Mouse (Mus musculus) liver, embryonic 14.5 days (tissue): ENCODE results near the gene Metrn. TPM values are rescaled to one million over a fixed set of nuclear protein-coding genes. Genes with fewer than 3 reads are reported as not detected.

Experiments used
- ATAC-seq: fragments of 200-750 bp; cut with Nextera tagmentation; 2 replicates; pipeline ENCODE4 v1.8.0; 2017; ENCODE audit warnings: moderate number of reproducible peaks, mild to moderate bottlenecking, moderate library complexity; ENCODE audit not compliant: insufficient read depth
- DNase-seq, 3 experiments: peaks; one replicate each; pipeline ENCODE4 v3.0.0-alpha.2; 2012 to 2013; ENCODE audit warnings: low read depth in 3 of 3, low spot score in 3 of 3
- H3K27ac ChIP-seq: fragments of 300-500 bp; sonication (generic); 2 replicates; pipeline ENCODE4 v1.5.1; 2014; ENCODE audit warnings: moderate library complexity, mild to moderate bottlenecking, control low read depth, inconsistent platforms
- H3K27me3 ChIP-seq: fragments of 300-500 bp; sonication (generic); 2 replicates; pipeline ENCODE4 v1.6.1; 2014; ENCODE audit warnings: mild to moderate bottlenecking, low read length, moderate library complexity; ENCODE audit not compliant: control insufficient read depth, insufficient read depth
- H3K36me3 ChIP-seq: fragments of 300-500 bp; sonication (generic); replicated peaks from 2 replicates; pipeline ENCODE4 v1.6.1; 2014; ENCODE audit warnings: low read depth; ENCODE audit not compliant: control insufficient read depth, insufficient read depth
- H3K4me1 ChIP-seq, 2 experiments: fragments of 200-500 bp in 1 of 2; fragments of 300-500 bp in 1 of 2; sonication (generic) in 1 of 2; replicated peaks; 2 replicates each; pipeline ENCODE4 v1.6.1; 2012 to 2014; ENCODE audit warnings: antibody characterized with exemption in 1 of 2, inconsistent platforms in 1 of 2, low read length in 1 of 2; ENCODE audit not compliant: control insufficient read depth in 2 of 2, insufficient read depth in 2 of 2
- H3K4me2 ChIP-seq: fragments of 300-500 bp; sonication (generic); 2 replicates; pipeline ENCODE4 v1.6.1; 2014; ENCODE audit warnings: low read depth, mild to moderate bottlenecking, control low read depth, moderate library complexity
- H3K4me3 ChIP-seq, 2 experiments: fragments of 200-500 bp in 1 of 2; fragments of 300-500 bp in 1 of 2; sonication (generic) in 1 of 2; 2 replicates each; pipeline ENCODE4 v1.5.1; 2012 to 2014; ENCODE audit warnings: low read depth in 2 of 2, low read length in 2 of 2, mild to moderate bottlenecking in 2 of 2, control low read depth in 1 of 2, inconsistent platforms in 1 of 2, moderate library complexity in 1 of 2; ENCODE audit not compliant: insufficient read depth in 1 of 2
- H3K9ac ChIP-seq: fragments of 300-500 bp; sonication (generic); replicated peaks from 2 replicates; pipeline ENCODE4 v1.6.1; 2014; ENCODE audit warnings: mild to moderate bottlenecking, control low read depth, moderate library complexity
- H3K9me3 ChIP-seq: fragments of 300-500 bp; sonication (generic); 2 replicates; pipeline ENCODE4 v1.6.1; 2016; ENCODE audit warnings: low read length, mixed read lengths; ENCODE audit not compliant: control insufficient read depth
- CTCF ChIP-seq: IDR thresholded peaks from 2 replicates; pipeline ENCODE4 v1.5.1; 2016; ENCODE audit warnings: antibody characterized with exemption, low read depth, control low read depth
- EP300 ChIP-seq: IDR thresholded peaks from 2 replicates; pipeline ENCODE4 v1.6.1; 2016; ENCODE audit warnings: antibody characterized with exemption, low read depth
- WGBS: fragments of 180-500 bp; shearing (Covaris S2); extraction: QIAGEN DNeasy Blood & Tissue Kit; methylation state at CpG from one replicate; pipeline ENCODE4 v1.1.7; 2014; ENCODE audit not compliant: insufficient replicate concordance; 5-methylcytosine and 5-hydroxymethylcytosine counted together
- polyA plus RNA-seq, 2 experiments: library from polyadenylated mRNA; depleted of rRNA in 1 of 2; stranded (reverse) in 1 of 2; unstranded in 1 of 2; fragments of >200 nt; fragmentation: Nextera tagmentation in 1 of 2; extraction: Ambion mirVana in 1 of 2; gene quantifications; 2 replicates each; pipeline versions ENCODE4 v1.2.1 to v1.2.3; 2012 to 2014

Gene Metrn
- polyA plus RNA-seq, 2 experiments, result 4.1 to 20.3 TPM

- Histone ChIP-seq H3K36me3 (peaks cover 13% of the 10 kb centered on the region), H3K27me3 (no peaks in the 10 kb centered on the region), H3K4me3 (peak overlapping the region in 1 of 2 experiments; percentile 74; a peak in 1 of 4 replicates), H3K4me2 (peak overlapping the region; percentile 83), H3K9me3 (no peaks in the 10 kb centered on the region), H3K4me1 (peaks cover 8 to 16% of the 10 kb centered on the region in 2 experiments), H3K9ac (no peak overlapping the region), H3K27ac (no peak overlapping the region)
- ATAC-seq, result no peak
- TF ChIP-seq CTCF (no peak), EP300 (no peak)
- DNase-seq, result no peak
- WGBS, result 80% methylated on average over 14 of the region's 14 CpGs
Observed at GRCm38 (mm10) chr17:25830806-25831431, 34.0 kb upstream of the Metrn start.

GRCm38 (mm10) chr17:25830200-25830753 is 33.3 kb upstream of the Metrn start:
- 66% methylated on average over 4 of the region's 4 CpGs for WGBS
- no peak for TF ChIP-seq CTCF
- no peak for TF ChIP-seq EP300
- H3K36me3 ChIP-seq, result peaks cover 14% of the 10 kb centered on the region

DNA sequence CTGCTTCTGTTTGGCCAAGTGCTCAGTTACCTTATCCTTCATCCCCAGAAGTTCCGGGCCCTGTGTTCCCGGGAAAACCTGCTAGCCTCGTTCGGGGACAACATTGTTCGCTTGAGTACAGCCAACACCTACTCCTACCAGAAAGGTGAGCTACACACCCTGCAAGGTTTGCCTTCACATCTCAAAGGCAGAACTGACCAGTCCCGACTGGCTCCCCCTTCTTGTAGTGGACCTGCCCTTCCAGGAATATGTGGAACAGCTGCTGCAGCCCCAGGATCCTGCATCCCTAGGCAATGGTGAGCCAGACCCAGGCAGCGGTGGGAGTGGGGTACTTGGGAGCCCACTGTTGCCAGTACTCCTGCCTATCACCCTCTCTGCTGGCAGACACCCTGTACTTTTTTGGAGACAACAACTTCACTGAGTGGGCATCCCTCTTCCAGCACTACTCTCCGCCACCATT is 32.7 kb upstream of the Metrn start:
- H3K4me2 ChIP-seq, result peak overlapping the region; percentile 70
- no peaks in the 10 kb centered on the region for H3K27me3 ChIP-seq
- ATAC-seq (no peak), DNase-seq (no peak)
- H3K4me1 ChIP-seq, result peaks cover 12 to 17% of the 10 kb centered on the region in 2 experiments
- H3K9ac ChIP-seq, result peak overlapping the region; percentile 67
- peak overlapping the region; percentile 64 to 72 for H3K4me3 ChIP-seq
- H3K27ac ChIP-seq, result peak overlapping the region; percentile 38; the same call in 1 of the 2 replicates
- 33% methylated on average over 8 of the region's 8 CpGs for WGBS
- peaks cover 14% of the 10 kb centered on the region for H3K36me3 ChIP-seq
- TF ChIP-seq CTCF (no peak), EP300 (no peak)
- H3K9me3 ChIP-seq, result no peaks in the 10 kb centered on the region

More at GRCm38 (mm10) chr17:25830200-25830753, 33.3 kb upstream of the Metrn start:
- no peak overlapping the region; a peak in 1 of 4 replicates for H3K4me3 ChIP-seq
- peak overlapping the region; percentile 70 for H3K4me2 ChIP-seq
- no peak overlapping the region for H3K27ac ChIP-seq
- H3K9me3 ChIP-seq, result no peaks in the 10 kb centered on the region
- no peaks in the 10 kb centered on the region for H3K27me3 ChIP-seq
- ATAC-seq (no peak), DNase-seq (no peak)
- H3K9ac ChIP-seq, result no peak overlapping the region
- H3K4me1 ChIP-seq, result peaks cover 8 to 16% of the 10 kb centered on the region in 2 experiments

DNA sequence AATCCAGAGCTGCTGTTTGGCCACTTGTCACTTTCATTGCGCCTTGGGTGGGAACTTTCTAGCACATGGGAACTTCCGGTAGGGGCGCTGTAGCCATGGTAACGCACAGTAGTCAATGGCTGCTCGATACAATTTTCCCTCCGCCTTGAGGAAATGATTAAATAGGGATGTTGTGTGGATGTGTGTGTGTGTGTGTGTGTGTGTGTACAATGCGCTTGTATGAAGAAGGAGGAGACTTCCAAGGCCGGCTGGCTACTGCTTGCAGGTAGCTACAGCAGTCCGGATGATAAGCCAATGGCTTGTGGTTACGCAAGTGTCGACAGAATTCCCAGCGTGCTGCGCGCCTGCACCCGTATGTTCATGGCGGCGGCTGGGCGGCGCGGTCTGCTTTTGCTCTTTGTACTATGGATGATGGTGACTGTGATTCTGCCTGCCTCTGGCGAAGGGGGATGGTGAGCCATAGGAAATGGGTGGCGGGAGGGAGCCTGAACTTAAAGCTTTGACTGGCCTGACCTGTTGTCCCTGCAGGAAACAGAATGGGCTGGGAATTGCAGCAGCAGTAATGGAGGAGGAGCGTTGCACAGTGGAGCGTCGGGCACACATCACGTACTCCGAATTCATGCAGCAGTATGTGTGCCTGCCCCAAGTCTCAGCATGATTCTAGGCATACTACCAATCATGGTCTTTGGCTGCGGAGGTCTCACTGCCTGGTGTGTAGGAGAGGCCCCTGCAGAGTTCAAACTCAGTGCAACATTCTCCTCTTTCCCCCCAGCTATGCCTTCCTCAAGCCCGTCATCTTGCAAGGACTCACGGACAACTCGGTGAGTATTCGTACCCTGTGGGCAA is 32.0 kb upstream of the Metrn start, which contains the start of gene Jmjd8:
Gene Jmjd8 (plus strand): TSS at position 156 of the 846 bp plus-strand sequence.
- peak within 1 kb of the TSS; percentile 67 for H3K9ac ChIP-seq
- DNase-seq (peak; percentile 59 to 69 (median 64)), ATAC-seq (0 out of 2 replicates have a peak, but pooled peaks have one; percentile 11)
- 1% methylated on average over 32 of the region's 32 CpGs for WGBS
- peak within 1 kb of the TSS; percentile 38 for H3K27ac ChIP-seq
- H3K36me3 ChIP-seq, result peaks cover 14% of the 10 kb centered on the region
- TF ChIP-seq CTCF (peak; percentile 67), EP300 (no peak)
- peaks cover 18 to 23% of the 10 kb centered on the region in 2 experiments for H3K4me1 ChIP-seq
- peak within 1 kb of the TSS; percentile 70 for H3K4me2 ChIP-seq
- peak within 1 kb of the TSS; percentile 64 to 72 for H3K4me3 ChIP-seq
- H3K27me3 ChIP-seq, result no peaks in the 10 kb centered on the region
- no peaks in the 10 kb centered on the region for H3K9me3 ChIP-seq
